Mouse (Mus musculus) liver, embryonic 11.5 days (tissue): ENCODE results near the gene Mecom. TPM values are rescaled to one million over a fixed set of nuclear protein-coding genes. Genes with fewer than 3 reads are reported as not detected.
A peak's percentile ranks its signal among the peaks of the same experiment; 100 is the strongest.

ENCODE experiments used
- ATAC-seq: fragments of 200-750 bp; cut with Nextera tagmentation; replicated peaks from 2 replicates; pipeline ENCODE4 v1.8.0; 2017; ENCODE audit warnings: moderate number of reproducible peaks, mild to moderate bottlenecking, moderate TSS enrichment, moderate library complexity; ENCODE audit not compliant: low FRiP score
- DNase-seq: peaks from one replicate; pipeline ENCODE4 v3.0.0-alpha.2; 2017; ENCODE audit warnings: low spot score
- H3K27ac ChIP-seq: fragments of 300-500 bp; sonication (generic); 2 replicates; pipeline ENCODE4 v1.5.1; 2014; ENCODE audit warnings: mild to moderate bottlenecking, low read depth, low read length, control low read depth
- H3K27me3 ChIP-seq: fragments of 300-500 bp; sonication (generic); replicated peaks from 2 replicates; pipeline ENCODE4 v1.6.1; 2014; ENCODE audit warnings: low read length, mixed read lengths; ENCODE audit not compliant: control insufficient read depth, insufficient read depth
- H3K36me3 ChIP-seq: fragments of 300-500 bp; sonication (generic); 2 replicates; pipeline ENCODE4 v1.6.1; 2014; ENCODE audit warnings: mild to moderate bottlenecking, low read length, moderate library complexity, mixed read lengths; ENCODE audit not compliant: control insufficient read depth, insufficient read depth
- H3K4me1 ChIP-seq: fragments of 300-500 bp; sonication (generic); replicated peaks from 2 replicates; pipeline ENCODE4 v1.6.1; 2014; ENCODE audit warnings: low read length, mixed read lengths; ENCODE audit not compliant: control insufficient read depth, insufficient read depth
- H3K4me2 ChIP-seq: fragments of 300-500 bp; sonication (generic); 2 replicates; pipeline ENCODE4 v1.6.1; 2014; ENCODE audit warnings: mild to moderate bottlenecking, control low read depth, moderate library complexity
- H3K4me3 ChIP-seq: fragments of 300-500 bp; sonication (generic); 2 replicates; pipeline ENCODE4 v1.5.1; 2014; ENCODE audit warnings: low read depth, low read length, control low read depth
- H3K9ac ChIP-seq: fragments of 300-500 bp; sonication (generic); 2 replicates; pipeline ENCODE4 v1.6.1; 2014; ENCODE audit warnings: low read depth, low read length, control low read depth
- H3K9me3 ChIP-seq: fragments of 300-500 bp; sonication (generic); 2 replicates; pipeline ENCODE4 v1.6.1; 2016; ENCODE audit warnings: low read length, inconsistent platforms, mixed read lengths; ENCODE audit not compliant: control insufficient read depth
- WGBS: fragments of 180-500 bp; shearing (Covaris S2); extraction: QIAGEN DNeasy Blood & Tissue Kit; methylation state at CpG from one replicate; pipeline ENCODE4 v1.1.7; 2014; 5-methylcytosine and 5-hydroxymethylcytosine counted together
- polyA plus RNA-seq: library from polyadenylated mRNA; unstranded; fragments of >200 nt; fragmentation: Nextera tagmentation; extraction: Ambion mirVana; gene quantifications from 2 replicates; pipeline ENCODE4 v1.2.1, GENCODE M21; 2014

Mecom gene
- polyA plus RNA-seq, 1 experiment from 2014 or later: 6.9 TPM

DNA sequence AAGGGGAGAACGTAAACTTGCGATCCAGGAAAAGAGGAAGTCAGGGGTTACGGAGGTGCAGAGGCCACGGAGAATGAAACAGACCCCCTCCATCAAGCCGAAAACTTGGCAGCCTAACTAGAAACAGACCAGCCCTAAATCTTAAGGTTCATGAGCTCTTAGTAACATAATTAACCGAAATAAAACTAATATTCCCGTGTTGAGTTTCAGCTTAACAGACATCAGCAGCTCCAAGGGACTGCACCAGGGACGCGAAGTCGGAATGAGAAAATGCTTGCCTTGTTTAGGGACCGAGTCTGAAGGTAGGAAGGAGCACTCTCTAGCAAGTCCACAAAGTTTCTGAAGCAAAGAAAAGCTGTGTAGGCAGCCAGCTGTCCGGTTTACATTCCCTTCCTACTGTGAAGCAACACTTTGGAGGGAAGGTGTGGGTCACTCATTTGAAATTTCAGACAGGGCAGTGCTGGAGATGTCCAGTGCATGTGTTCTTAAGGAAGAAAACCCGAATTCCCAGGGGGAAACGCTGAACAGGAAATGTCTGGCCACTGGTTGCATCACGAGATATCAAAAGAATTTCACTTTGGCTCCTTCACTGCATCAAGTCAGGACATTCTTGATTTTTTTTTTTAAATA, 442.5 kb downstream of the Mecom start:
- WGBS: 24% methylated on average over 15 of the region's 15 CpGs
- no peak for ATAC-seq
- H3K27ac ChIP-seq: 0 out of 2 replicates have a peak overlapping the region, but pooled peaks have one; percentile 9

DNA sequence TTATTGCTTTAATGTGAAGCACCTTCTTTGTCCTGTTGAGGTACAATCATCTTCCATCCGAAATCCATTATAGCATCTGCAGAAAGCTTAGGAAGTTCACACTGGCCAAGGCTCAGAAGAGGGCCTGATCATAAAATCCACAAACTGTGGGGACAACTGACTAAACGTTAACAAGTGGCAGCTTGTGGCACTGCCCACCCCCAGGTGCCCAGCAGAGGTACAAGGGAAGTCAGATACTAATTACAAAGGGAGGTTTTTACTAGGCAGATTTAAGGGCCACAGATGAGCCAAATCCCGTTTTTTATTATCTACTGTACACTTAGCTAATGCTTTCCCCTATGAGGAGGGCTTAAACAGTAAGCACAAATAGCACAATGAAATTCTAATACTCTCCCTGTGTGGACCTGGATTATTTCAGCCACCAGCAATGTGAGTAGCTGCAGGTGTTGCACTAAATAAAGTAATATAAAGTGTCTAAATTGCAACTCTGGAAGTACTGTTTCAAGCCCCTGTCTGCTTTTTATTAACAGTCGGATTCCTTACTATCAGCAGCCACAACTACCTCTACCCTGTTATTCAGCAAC, 443.2 kb downstream of the Mecom start:
- Histone ChIP-seq H3K4me3 (no peak overlapping the region), H3K27ac (no peak overlapping the region), H3K36me3 (no peaks in the 10 kb centered on the region), H3K9ac (no peak overlapping the region), H3K4me1 (no peaks in the 10 kb centered on the region), H3K9me3 (no peaks in the 10 kb centered on the region), H3K27me3 (no peaks in the 10 kb centered on the region), H3K4me2 (no peak overlapping the region; the same call in 1 of the 2 replicates)
- WGBS: 55% methylated on average over 4 of the region's 4 CpGs
- DNase-seq: no peak
- ATAC-seq: no peak

More for the DNA sequence above, 442.5 kb downstream of the Mecom start:
- Histone ChIP-seq H3K27me3 (no peaks in the 10 kb centered on the region), H3K9me3 (no peaks in the 10 kb centered on the region), H3K4me1 (no peaks in the 10 kb centered on the region), H3K4me3 (no peak overlapping the region), H3K9ac (no peak overlapping the region), H3K36me3 (no peaks in the 10 kb centered on the region), H3K4me2 (peak overlapping the region; percentile 47)
- no peak for DNase-seq

DNA sequence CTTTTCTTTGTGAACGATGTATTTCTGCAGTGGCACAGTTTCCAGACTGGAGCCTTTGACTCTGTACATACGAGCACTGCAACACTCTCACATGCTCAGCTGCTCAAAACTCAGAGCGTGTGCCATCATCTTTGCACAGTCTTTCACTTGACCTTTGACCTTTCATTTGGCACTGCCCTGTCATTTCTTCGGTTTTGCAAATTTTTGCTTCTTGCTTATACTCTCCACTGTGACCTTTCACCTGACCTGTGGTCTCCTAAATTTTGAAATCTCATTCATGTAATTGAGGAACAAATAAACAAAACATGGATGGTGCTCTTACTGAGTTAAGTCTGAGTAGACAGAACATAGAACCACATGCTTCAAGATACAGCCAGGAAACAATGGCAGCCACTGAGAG, 446.7 kb downstream of the Mecom start:
- 76% methylated on average over 4 of the region's 4 CpGs for WGBS

DNA sequence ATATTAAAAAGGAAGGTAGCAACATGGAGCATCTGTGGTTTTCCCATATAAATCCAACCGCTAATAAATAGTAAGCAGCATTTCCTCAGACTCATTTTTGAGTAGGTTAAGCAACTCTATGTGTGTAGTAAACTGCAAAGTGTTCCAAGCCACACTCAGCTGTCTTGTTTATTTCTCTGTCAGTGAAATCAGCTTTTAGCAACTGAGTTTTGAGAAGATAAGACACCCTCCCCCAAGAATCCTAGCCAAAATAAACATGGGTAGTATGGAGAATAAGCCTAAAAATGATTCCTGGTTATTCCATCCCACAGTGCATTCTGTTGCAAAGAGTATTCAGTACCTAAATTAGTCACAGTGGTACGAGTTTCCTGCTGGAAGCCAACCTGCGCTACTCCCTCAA, 450.1 kb downstream of the Mecom start:
- Histone ChIP-seq H3K4me1 (no peaks in the 10 kb centered on the region), H3K4me2 (no peak overlapping the region), H3K4me3 (no peak overlapping the region), H3K36me3 (no peaks in the 10 kb centered on the region), H3K27ac (no peak overlapping the region), H3K9me3 (no peaks in the 10 kb centered on the region), H3K9ac (no peak overlapping the region), H3K27me3 (no peaks in the 10 kb centered on the region)
- WGBS: 74% methylated on average over 3 of the region's 3 CpGs
- ATAC-seq (no peak), DNase-seq (no peak)

More for the DNA sequence above, 446.7 kb downstream of the Mecom start:
- ATAC-seq: no peak
- Histone ChIP-seq H3K4me1 (no peaks in the 10 kb centered on the region), H3K36me3 (no peaks in the 10 kb centered on the region), H3K27ac (no peak overlapping the region), H3K27me3 (no peaks in the 10 kb centered on the region), H3K9me3 (no peaks in the 10 kb centered on the region), H3K4me3 (no peak overlapping the region), H3K9ac (no peak overlapping the region), H3K4me2 (no peak overlapping the region)
- no peak for DNase-seq

DNA sequence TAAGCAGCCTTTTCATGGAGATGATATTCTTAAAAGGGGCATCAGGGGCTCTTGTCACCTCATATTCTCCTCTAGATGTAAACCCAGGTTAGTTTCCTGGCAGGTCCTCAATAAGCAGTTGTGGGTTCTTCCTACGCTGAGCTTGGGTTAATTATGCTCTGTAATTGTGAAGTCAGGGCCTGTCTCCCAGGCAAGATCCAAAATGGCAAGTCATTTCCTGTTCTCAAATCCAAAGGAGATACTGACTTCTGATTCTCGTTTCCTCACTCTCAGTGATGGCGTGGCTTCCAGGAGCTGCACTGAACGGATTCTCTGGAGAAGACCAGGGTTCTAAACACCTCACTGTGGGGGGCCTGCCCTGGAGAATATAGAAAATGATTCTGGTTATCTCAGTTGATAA, 450.7 kb downstream of the Mecom start:
- no peak for DNase-seq
- Histone ChIP-seq H3K4me1 (no peaks in the 10 kb centered on the region), H3K36me3 (no peaks in the 10 kb centered on the region), H3K9me3 (no peaks in the 10 kb centered on the region), H3K4me3 (no peak overlapping the region), H3K27ac (no peak overlapping the region), H3K9ac (no peak overlapping the region), H3K27me3 (no peaks in the 10 kb centered on the region), H3K4me2 (no peak overlapping the region)
- no peak for ATAC-seq
- WGBS: 31% methylated on average over 4 of the region's 4 CpGs

DNA sequence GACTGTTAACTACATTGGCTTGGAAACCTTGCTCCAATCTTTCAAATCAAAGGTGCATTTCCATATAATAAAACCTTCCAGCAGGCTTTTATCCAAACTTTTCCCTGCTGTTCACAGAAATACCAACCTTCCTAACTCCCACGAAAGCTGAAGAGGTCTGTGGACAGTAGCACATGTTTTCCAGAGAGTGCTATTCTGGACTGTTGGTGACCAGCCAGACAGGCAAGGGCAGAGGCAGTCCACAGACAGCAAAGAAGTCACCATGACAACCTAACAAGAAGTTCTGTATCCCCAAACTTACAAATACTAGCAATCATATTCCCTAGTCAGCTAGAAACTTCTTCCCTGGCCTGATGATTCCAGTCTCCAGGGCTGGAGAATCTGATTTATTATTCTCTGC, 454.8 kb downstream of the Mecom start:
- ATAC-seq (no peak), DNase-seq (no peak)
- Histone ChIP-seq H3K4me2 (no peak overlapping the region), H3K27ac (no peak overlapping the region), H3K36me3 (no peaks in the 10 kb centered on the region), H3K4me1 (no peaks in the 10 kb centered on the region), H3K9me3 (no peaks in the 10 kb centered on the region), H3K27me3 (no peaks in the 10 kb centered on the region), H3K9ac (no peak overlapping the region), H3K4me3 (no peak overlapping the region)
- 61% methylated on average over 1 of the region's 1 CpGs for WGBS

DNA sequence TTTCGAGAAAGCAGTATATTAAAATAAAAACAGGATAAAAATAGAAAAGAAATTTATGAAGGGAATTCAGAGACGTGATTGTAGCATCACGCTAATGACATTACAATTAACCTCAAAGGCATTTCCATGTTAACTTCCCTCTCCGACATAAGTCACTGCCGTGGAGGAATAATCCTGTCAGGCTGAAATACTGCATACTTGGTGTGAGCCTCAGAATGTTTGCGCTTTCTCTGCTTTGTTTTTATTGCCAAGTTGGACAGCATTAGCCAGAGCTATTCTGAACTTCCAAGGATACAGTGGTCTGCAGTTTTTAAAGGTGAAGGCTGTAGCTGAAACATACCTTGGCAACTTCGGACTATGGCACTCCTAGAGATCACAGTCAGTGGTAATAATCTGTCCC, 455.3 kb downstream of the Mecom start:
- H3K4me2 ChIP-seq: no peak overlapping the region
- no peaks in the 10 kb centered on the region for H3K4me1 ChIP-seq
- no peaks in the 10 kb centered on the region for H3K27me3 ChIP-seq
- 79% methylated on average over 7 of the region's 7 CpGs for WGBS
- DNase-seq: no peak
- H3K4me3 ChIP-seq: no peak overlapping the region
- H3K9ac ChIP-seq: no peak overlapping the region
- no peak for ATAC-seq
- H3K36me3 ChIP-seq: no peaks in the 10 kb centered on the region
- H3K9me3 ChIP-seq: no peaks in the 10 kb centered on the region
- no peak overlapping the region for H3K27ac ChIP-seq

DNA sequence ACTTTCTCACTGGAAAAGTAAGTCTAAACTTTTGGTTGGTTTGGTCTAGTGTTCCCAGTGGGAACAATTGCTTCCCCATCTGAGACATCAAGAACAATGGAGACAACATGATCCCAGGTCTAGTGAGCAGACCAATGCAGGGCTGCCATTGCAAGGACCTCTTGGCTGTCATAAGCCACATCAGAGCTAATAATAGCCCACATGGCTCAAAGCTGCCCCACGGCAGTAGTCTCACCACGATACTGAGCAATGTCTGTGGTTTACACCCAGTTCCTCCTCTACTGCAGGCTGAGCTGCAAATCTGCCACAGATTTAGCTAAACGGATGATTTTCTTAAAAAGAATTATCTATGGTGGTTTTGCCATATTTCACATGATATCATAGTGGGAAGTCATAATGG, 455.9 kb downstream of the Mecom start:
- Histone ChIP-seq H3K4me1 (no peaks in the 10 kb centered on the region), H3K27me3 (no peaks in the 10 kb centered on the region), H3K4me2 (no peak overlapping the region), H3K9me3 (no peaks in the 10 kb centered on the region), H3K9ac (no peak overlapping the region), H3K4me3 (no peak overlapping the region), H3K27ac (no peak overlapping the region), H3K36me3 (no peaks in the 10 kb centered on the region)
- DNase-seq (no peak), ATAC-seq (no peak)
- WGBS: 39% methylated on average over 3 of the region's 3 CpGs

DNA sequence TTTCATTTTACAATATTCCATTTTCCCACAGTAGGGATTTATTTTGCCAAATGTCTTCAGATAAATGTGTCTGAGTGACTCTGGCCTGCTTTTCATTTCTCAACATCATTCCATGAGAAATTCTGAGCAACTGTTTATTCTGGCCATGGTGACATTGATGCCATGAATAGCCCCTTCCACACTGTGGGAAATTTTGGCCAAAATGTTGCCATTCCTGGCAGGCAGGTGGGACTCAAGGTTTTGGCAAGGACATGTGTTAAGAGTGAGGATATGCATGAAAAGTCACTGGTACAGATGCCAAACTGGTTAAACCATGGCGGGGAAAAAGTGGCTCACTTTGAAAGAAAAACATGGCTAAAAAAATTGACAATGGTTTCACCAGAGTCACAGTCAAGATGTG, 456.4 kb downstream of the Mecom start:
- no peak for DNase-seq

More for the DNA sequence above, 456.4 kb downstream of the Mecom start:
- 86% methylated on average over 1 of the region's 1 CpGs for WGBS
- H3K4me2 ChIP-seq: no peak overlapping the region
- no peaks in the 10 kb centered on the region for H3K4me1 ChIP-seq
- no peaks in the 10 kb centered on the region for H3K9me3 ChIP-seq
- H3K27me3 ChIP-seq: no peaks in the 10 kb centered on the region
- H3K27ac ChIP-seq: no peak overlapping the region
- no peak for ATAC-seq
- H3K36me3 ChIP-seq: no peaks in the 10 kb centered on the region
- H3K9ac ChIP-seq: no peak overlapping the region
- no peak overlapping the region for H3K4me3 ChIP-seq
